Mouse (Mus musculus) ZHBTc4 (cell line): Measurements from ENCODE around the gene Opalin.

Source experiments
- DNase-seq: peaks from one replicate; pipeline ENCODE4 v3.0.0-alpha.2; 2011; ENCODE audit warnings: low read depth, low spot score

Opalin gene

DNA sequence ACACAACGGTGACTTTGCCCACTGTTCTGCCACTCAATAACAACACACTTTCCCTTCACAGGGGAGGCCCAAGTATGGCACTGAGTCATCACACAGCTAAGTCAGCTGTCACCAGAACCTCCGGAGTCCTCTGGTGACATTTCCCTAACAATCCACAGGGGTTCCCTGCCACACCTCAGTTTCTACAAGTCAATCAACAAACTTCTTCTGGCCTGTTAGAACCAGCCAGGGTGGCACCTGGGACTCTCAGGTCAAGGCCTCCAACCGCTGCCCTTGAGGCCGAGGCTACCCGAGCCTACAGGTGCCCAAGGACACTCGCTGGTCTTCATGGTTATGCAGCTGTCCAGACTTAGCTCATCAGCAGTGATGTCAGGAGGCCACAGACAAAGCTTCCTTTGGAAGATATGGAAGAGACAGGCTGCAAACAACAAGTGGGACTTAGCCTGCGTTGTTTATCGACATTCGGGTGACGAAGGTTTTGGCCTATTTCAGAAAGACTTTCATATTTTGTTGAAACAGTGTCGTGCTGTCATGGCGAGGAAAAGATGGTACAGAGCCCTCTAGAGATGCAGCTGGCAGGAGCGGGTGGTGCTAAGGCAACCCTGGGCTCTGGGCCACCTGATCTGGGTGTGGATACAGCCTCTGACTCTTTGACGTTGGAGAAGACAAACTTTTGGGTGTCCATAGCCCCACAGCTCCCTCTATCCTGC is 3.0 kb downstream of the Opalin start:
- DNase-seq, result peak; percentile 35

DNA sequence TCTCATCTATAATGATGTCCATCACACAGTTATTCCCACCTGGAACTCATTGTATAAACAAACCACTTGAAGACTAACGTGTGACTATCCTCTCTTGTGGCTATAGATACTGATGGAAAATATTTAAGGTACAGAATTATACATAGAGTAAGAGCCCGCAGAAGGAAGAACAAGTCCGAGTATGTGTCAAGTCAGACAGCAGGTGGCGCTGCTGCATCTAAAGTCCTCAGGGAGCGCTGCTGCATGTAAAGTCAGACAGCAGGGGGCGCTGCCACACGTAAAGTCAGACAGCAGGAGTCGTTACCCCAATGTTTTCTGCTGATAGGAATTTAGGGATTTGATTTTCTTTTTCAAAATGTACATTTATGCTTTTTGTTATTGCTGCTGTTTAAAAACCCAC is 5.4 kb downstream of the Opalin start:
- DNase-seq, result peak; percentile 94

DNA sequence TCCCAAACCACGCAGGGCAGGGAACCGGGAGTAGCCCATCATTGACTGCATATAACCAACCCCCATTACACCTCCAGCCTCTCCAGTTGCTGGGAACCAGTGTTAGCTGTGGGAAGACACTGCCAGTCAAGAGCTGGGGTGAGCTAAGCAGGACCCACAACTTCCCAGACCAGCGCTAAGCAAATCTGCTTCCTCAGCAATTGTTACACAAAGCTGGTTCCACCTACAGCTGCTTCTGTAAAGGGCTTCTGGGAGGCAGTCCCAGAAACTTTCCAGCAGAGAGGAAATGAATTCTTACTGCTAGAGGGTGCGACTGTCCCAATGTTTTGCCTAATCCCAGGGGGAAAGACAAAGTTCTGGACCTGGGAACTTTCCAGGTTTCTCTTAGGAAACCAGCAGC is 22.2 kb downstream of the Opalin start:
- no peak for DNase-seq

DNA sequence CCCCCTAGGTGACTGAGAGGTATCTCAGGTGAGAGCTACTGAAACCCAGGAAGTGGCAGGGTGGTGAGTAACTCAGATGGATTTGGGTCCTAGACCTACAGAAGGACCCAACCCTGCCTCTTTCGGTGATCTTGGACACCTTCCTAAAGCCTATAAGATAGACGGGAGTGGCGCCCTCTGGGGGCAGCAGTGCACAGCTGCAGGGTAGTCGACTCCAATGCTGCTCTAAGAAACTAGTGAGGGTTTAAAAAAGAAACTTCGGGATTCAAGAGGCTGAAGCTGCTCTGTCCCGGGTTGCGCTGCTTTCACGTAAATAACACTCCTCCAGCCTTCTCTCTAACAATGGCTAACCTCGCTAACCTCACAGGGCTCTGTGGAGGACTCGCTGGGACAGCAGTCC is 23.4 kb downstream of the Opalin start:
- DNase-seq, result peak; percentile 81

DNA sequence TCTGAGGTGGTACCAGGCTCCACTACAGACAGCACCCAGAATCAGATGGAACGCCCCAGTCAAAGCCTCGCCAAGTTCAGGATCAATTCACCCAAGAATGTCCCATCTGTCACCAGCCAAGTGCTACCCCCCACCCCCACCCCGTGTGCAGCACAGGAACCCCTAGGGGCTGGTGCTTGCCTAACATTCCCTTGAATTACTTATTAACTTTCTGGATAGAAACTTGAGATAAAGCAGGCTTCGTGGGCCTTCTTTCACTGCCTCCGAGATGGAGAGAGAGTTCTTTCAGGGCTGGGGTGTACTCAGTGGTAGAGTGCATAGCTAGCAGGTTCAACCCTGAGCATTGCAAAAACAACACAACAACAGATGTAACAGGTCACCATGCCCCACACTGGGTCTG is 24.7 kb downstream of the Opalin start:
- no peak for DNase-seq

DNA sequence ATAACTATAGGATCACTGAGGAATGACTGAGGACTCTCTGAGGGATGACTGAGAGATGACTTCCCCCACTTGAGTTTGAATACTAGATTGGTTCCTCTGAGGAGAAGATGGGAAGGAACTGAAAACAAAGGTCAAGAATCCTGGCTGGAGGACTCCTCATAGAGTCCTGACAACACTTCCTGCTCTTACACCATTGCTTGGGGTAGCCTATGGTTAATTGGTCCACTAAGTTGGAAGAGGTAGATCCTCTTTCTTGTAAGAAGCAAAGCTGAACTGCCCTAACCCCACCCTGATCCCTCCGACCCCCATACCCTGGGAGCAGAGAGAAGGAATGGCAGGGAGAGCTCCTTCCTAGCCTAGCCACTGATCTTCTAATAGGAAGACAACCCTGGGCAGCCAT is 25.2 kb downstream of the Opalin start:
- DNase-seq, result no peak

DNA sequence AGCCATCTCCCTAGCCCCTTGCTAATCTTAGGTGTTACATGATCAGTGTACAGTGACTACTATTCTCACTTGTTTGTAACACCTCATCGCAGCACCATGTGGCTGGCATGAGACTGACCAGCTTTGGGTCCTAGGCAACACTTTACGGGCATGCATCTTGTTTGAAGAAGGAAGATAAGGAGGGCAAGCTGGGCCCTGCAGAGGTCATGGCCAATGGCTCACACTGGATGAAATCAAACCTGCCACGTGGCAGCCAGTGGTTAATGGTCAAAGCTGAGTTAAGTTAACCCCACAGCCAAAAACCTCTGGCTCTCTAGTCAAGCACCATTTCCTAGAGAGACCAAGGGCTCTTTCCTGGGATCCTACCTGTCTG is 28.7 kb downstream of the Opalin start:
- DNase-seq, result no peak

DNA sequence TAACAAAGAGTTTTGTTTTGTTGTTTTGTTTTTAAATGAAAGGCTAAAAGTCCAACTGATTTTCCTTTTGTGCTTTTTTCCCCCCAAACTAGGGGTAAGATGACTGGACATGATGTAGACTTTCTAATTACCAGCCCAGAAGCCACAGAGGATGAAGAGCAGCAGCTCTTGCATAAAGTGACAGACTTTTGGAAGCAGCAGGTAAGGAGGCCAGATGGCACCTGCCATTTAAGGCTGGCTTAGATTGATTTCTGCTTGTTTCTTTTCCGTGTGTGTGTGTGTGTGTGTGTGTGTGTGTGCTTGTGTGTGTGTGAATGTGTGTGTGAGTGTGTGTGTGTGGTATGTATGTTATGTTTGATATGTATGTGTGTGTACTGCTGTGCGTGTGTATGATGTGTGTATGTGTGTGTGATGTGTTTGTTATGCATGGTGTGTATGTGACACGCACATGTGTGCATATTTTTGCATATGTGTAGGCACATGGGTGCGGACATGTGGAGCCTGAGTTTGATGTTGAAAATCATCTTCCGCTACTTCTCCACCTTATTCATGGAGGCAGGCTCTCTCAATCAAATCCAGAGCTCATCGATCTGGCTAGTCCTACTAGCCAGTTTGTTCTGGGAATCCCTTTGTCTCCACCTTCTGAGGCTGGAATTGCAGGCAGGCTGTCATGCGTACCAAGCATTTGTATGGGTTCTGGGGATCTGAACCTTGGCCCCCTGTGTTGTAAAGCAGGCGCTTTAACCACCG is 29.3 kb downstream of the Opalin start:
- peak; percentile 44 for DNase-seq

DNA sequence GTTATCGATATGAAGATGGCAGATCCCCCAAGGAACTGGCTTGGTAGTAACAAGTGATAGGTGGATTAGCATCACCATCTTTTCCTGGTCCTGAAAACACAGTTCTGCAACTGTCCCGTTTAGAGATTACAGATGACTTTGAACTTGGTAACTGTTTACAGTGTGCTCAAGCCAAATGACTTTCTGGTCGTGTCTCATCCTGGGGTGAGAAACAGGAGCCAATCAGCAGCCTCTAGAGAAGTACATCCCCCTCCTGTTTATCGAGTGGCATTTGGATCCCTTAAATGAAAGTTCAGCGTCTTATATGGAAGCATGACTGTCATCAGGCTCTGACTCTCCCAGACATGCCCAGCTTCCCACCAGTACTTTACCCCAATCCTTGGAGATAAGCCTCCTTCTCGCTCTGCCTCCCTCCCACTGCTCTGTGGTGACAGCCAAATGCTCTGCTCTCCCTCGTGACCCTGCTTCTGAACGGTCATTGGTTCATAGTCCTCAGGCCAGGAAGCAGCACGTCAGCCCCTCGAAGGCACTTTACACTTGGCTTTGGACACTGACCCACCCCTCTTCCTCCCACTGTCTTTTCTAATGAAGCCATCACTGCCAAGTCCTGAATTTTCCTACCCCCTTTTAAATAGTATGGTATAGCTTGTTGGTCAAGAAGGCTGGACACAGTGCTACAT is 31.7 kb downstream of the Opalin start:
- DNase-seq, result no peak

DNA sequence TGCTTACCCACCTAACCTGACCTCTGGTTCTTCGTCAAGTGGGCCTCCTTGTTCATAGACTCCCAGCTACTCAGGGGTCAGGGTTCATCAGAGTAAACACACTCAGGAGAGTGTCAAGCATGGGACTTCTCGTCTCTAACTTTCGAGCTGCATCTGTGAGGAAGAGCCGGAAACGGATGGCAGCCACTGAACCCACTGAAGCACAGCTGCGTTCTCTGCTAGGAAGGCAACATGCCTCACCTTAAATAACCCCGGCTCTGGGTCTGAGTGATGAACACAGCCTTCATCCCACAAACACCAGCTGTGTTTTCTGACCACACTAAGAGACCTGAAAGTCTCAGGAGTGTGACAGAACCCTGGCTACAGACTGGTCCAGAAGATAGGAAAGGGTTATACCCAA is 37.8 kb downstream of the Opalin start:
- DNase-seq, result no peak

DNA sequence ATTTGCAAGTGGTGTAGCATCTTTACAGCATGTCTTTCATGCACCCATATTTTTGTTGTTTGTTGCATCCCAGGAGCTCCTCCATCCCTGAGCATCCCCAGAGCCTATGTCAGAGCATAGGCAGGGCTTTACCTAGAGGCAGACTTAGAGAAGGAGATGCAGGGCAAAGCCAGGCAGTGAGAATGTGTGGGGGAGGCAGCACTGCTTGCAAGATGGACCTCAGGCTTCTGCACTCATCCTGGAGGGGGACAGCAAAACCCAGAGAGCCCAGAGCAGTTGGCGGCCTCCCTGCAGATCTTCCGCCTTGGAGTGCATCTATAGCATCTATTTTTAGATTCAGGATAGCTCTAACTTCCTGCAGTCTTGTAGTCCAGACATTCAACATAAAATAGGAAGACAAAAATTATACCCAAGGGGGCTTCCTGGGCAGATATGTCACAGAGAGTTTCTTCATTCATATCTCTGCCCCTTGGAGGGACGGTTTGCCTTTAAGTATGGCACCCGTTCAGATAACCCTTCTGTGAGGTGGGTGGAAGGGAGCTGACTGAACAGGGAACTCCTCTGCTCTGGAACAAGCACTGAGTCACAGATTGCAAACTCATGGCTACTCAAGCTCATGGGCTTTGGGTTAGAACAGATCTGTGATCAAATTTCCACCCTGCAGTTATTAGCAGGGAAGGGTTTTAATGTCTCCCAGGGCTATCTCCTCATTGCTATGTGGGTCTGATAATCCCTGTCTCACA is 40.9 kb downstream of the Opalin start:
- DNase-seq, result no peak

DNA sequence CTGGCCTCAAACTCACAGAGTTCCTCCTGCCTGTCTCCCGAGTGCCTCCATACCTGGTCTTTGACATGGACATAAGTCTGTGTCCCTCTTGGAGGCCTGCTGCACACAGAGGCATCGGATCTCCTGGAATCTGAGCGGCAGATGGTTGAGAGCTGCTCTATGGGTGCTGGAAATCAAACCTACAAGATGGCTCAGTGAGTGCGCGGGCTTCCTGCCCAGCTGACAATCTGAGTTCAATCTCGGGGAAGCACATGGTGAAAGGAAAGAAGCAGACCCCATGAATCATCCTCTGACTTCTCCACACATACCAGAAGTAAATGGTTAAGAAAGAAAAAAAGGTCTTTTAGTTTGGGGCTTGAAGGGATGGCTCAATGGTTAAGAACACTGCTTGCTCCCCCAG is 45.0 kb downstream of the Opalin start:
- no peak for DNase-seq

DNA sequence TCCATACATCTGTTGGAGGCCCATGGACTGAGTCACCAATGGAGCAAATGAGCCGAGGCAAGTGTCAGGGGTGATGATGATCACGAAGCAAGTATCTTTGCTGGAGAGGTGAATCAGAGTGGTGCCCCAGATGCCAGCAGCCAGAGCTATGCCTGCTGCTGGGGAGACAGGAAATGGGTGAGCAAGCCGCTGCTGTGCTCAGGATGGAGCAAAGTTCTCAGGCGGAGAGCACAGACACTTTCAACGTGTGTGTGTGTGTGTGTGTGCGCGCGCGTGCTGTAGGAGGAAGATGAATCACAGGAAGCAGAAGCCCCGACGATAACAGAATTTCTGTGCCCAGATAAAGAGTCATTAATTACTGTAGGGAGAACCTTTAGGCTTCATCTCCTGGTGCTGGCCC is 45.9 kb downstream of the Opalin start:
- no peak for DNase-seq

DNA sequence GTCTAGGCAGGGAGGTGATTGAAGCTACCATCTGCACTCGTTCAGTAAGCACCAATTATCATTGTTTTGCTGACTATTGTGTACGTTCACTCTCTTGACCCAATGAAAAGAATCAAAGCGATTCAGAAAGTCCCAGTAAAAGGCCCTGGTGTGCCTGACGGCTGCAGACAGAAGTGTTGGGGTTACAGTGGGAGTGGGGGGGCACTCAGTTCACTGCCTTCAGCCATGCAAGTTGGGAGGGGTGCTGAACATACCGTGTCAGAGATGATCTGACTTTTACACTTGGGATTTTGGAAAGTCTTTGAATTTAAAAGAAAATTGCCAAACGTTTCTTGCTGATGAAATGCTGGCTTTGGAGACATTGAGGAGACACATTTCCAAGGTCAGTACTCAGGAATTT is 46.8 kb downstream of the Opalin start:
- no peak for DNase-seq

DNA sequence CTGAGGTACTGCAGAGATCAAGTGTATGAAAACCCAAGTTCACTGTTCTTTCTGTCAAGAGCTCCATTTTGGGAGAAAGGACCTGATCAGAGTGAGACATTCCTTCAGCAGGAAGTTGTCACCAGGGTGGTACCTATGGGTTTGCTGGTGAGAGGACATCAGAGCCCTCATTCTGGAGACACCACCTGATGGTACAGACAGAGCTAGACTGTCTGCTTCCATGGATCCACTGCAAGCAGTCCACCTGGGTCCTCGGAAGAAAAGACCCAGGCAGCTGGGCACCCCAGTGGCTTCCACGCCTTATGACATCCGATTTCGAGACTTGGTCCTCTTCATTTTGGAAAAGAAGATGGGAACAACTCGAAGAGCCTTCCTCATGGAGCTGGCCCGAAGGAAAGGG is 47.7 kb downstream of the Opalin start, which contains the start of gene Dntt:
Dntt (plus strand) TSS at position 57 of the 400 bp plus-strand sequence.
- DNase-seq, result no peak

DNA sequence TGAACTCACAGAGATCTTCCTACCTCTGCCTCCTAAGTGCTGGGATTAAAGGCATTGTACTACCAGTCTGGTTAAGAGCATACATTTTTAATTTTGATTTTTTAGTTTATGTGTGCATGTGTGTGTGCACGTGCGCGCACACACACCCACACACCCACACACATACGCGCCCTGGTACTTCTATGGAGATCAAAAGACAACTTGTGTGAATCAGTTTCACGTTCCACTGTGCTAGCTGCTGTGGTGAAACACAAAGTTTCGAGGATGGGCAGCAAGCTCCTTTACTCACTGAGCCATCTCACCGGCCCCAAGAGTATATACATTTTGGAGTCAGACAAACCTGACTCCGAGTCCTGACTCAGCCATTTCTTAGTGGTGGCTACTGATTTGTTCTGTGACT is 49.3 kb downstream of the Opalin start:
- DNase-seq, result no peak

DNA sequence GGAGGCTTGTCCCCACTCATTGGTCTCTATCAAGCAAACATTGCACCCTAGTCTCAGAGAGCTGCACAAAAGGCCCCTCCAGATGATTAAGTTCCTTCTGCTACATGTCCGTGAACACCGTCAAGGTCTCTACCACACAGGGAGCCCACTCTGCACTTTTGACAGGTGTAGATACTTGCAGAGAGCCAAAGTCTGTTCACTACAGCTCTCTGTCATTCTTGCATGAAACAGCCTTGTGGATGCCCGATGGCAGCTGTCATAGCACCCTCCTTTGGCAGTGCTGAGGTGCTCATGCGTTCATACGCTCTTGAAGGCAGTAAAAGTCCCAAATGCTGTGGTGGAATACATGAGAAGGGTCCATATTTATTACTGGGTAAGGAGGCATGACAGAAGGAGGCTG is 49.9 kb downstream of the Opalin start:
- no peak for DNase-seq

DNA sequence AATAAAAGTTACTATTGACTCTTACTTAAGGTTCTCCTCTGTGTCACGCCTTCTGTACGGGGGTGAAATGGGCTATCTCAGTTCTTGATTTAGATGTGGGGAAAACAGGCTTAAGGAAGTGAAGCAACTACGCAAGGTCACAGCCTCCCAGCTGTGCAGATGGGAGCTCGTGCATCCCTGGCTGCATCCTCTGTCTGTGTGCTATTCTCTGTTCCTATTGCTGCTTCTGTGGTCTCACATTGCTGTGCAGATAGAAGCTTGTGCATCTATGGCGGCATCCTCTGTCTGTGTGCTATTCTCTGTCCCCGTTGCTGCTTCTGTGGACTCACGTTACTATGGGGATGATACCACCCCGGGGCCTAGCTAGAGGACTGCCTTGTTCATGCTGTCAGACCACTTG is 50.4 kb downstream of the Opalin start:
- DNase-seq, result no peak

DNA sequence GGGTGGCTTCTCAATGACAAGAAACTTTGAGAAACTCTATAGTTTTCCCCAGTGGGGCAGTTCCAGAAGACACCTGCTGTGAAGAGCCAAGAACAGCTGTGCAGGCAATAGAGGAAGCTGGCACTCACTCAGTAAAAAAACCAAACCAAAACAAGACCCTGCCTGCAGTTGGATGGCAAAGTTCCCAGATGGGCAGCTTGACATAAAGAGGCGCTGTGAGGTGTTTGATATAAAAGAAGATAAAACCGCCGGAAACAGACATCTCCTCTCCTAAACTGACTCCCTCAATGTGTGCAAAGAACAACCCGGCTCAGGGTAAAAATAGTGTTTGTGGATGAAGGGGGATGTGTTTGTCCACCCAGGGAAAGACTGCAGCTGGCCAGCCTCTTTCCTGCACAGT is 54.7 kb downstream of the Opalin start:
- DNase-seq, result no peak

DNA sequence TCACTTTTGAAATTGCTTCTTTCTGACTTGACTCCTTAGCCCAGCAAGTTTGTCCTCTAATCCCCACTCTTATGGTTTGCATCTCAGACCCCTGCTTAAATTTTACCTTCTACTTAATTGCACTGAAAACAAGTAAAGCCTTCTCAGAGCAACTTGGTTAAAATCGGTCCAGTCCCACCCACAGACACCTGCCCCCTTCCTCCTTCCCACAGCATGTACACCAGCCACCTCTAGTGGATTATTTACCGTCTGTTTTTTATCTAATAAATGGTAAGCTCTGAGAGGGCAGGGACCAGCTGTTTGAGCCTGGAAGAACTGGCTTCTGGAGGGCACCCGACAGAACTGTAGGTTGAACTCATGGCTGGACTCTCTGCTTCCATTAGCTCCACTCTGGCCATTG is 56.4 kb downstream of the Opalin start:
- no peak for DNase-seq

DNA sequence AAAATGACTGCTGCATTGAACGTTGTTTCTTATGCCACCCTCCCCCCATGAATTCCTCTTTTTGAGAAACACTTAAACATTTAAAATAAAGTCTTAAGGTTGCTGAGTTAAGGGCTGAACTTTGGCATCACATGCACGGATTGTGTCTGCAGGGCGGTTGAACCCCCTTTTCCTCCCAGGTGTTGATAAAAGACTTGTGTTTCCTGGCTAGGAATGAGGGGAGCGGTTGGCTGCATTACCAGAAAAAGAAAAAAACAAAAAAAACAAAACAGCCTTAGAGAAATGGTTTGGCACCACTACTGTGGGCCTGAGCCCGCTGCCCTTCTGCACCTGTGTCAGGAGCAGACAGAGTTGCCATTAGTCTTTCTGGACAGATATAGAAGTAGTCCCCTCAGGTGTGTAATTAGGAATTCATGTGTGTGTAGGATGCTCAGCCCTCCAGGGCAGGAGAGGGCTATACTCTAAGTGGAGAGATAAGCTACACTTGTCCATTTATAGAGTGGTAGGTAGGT is 57.7 kb downstream of the Opalin start:
- DNase-seq, result no peak
